In the genomic region with DNA sequence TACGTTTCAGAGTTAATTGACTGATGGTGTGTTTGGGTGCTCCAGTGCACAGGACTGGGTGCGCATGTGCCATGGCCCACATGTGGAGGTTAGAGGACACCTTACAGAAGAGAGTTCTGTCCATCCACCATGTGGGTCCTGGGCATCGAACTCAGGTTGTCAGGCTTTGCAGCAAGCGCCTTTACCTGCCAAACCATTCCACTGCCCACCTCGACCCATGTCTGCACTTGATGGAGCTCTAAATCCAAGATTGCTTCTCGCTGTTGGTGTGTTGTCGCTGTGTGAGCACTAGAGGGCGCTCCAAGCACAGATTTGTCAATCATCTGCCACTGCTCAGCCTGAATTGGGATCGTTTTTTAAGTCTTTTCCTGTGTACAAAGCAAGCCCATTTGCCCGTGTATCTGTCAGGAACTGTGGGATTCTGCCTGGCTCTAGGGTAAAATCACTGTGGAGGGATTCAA, we compare ENCODE assay signal across 8 mouse cellular contexts. TPM values are rescaled to one million over a fixed set of nuclear protein-coding genes. Genes with fewer than 3 reads are reported as not detected.
A peak's percentile ranks its signal among the peaks of the same experiment; 100 is the strongest.
DNase-seq lines count a peak whose midpoint lies in the region; ATAC-seq and TF ChIP-seq lines count a peak whose summit lies in the region.

No protein-coding gene starts in this region.

- H3K9ac ChIP-seq in forebrain, embryonic 15.5 days (replicated peaks) = no peak overlapping the region
- H3K9ac ChIP-seq in hindbrain, embryonic 11.5 days (ENCODE audit: low read depth, low read length) = no peak overlapping the region

- H3K36me3 ChIP-seq in G1E (replicated peaks) = no peaks in the 10 kb centered on the region
- H3K36me3 ChIP-seq in forebrain, embryonic 15.5 days = no peaks in the 10 kb centered on the region
- no peaks in the 10 kb centered on the region for H3K36me3 ChIP-seq in hindbrain, embryonic 11.5 days (ENCODE audit: control insufficient read depth, insufficient read depth, low read length)

- peak; percentile 68 for TF ChIP-seq CTCF in G1E (IDR thresholded peaks at IDR 0.05; ENCODE audit: low read depth, low read length)

- no peaks in the 10 kb centered on the region; the same call in 1 of the 2 replicates for H3K27me3 ChIP-seq in G1E (ENCODE audit: insufficient read depth, low read length)
- peaks cover 6% of the 10 kb centered on the region; the same call in 1 of the 2 replicates for H3K27me3 ChIP-seq in forebrain, embryonic 15.5 days
- no peaks in the 10 kb centered on the region for H3K27me3 ChIP-seq in hindbrain, embryonic 11.5 days (ENCODE audit: control insufficient read depth, insufficient read depth, low read length)

- ATAC-seq in G1E (ENCODE audit: extremely low read depth, insufficient number of reproducible peaks, low FRiP score, poor library complexity, severe bottlenecking) = peak; percentile 51
- ATAC-seq in forebrain, embryonic 15.5 days (replicated peaks) = peak; percentile 74
- ATAC-seq in hindbrain, embryonic 11.5 days (ENCODE audit: low FRiP score) = peak; percentile 65

- no peak overlapping the region for H3K27ac ChIP-seq in forebrain, embryonic 15.5 days (replicated peaks)
- no peak overlapping the region for H3K27ac ChIP-seq in hindbrain, embryonic 11.5 days (ENCODE audit: low read depth, low read length)

- H3K4me3 ChIP-seq in G1E (ENCODE audit: low read depth, low read length) = no peak overlapping the region
- H3K4me3 ChIP-seq in forebrain, embryonic 15.5 days = no peak overlapping the region
- no peak overlapping the region for H3K4me3 ChIP-seq in hindbrain, embryonic 11.5 days (ENCODE audit: low read depth, low read length)

- DNase-seq in G1E (ENCODE audit: low spot score) = no peak
- peak; percentile 34 for DNase-seq in c-Kit-positive CD71-positive TER-119-negative erythroid progenitor cells, embryonic 14.5 days (ENCODE audit: low read depth)
- DNase-seq in hindbrain, embryonic 11.5 days (ENCODE audit: low spot score) = peak; percentile 86
- DNase-seq in layer of hippocampus, adult 9-10 months (ENCODE audit: low spot score) = peak; percentile 72
- DNase-seq in lung, postnatal 14 days = peak; percentile 83
- peak; percentile 89 for DNase-seq in retina, embryonic 14.5 days (ENCODE audit: low spot score)
- DNase-seq in thymus, postnatal 36 days = peak; percentile 60 to 66

- H3K4me2 ChIP-seq in forebrain, embryonic 15.5 days (replicated peaks) = no peak overlapping the region
- no peak overlapping the region for H3K4me2 ChIP-seq in hindbrain, embryonic 11.5 days (replicated peaks; ENCODE audit: low read depth, low read length)

- peaks cover 7% of the 10 kb centered on the region for H3K9me3 ChIP-seq in G1E (replicated peaks)
- H3K9me3 ChIP-seq in forebrain, embryonic 15.5 days = no peaks in the 10 kb centered on the region
- H3K9me3 ChIP-seq in hindbrain, embryonic 11.5 days (ENCODE audit: control insufficient read depth, low read length) = no peaks in the 10 kb centered on the region

- no peaks in the 10 kb centered on the region for H3K4me1 ChIP-seq in G1E (ENCODE audit: insufficient read depth, low read depth, low read length)
- no peaks in the 10 kb centered on the region for H3K4me1 ChIP-seq in forebrain, embryonic 15.5 days
- no peaks in the 10 kb centered on the region for H3K4me1 ChIP-seq in hindbrain, embryonic 11.5 days (replicated peaks; ENCODE audit: control insufficient read depth, insufficient read depth, low read length)

- 20% methylated on average over 10 of the region's 10 CpGs for WGBS in forebrain, embryonic 15.5 days
- WGBS in hindbrain, embryonic 11.5 days = 25% methylated on average over 10 of the region's 10 CpGs

RNA-seq across cellular contexts. Expression of a gene that starts 14.1 kb away (rescaled TPM):
- total RNA-seq in G1E (2014; fragmentation: Nextera tagmentation) = not detected in 2 replicates
- total RNA-seq in G1E (2017) = not detected in 2 replicates
- not detected in 2 replicates for polyA plus RNA-seq in G1E (2012)
- not detected in 2 replicates for polyA plus RNA-seq in forebrain, embryonic 15.5 days (2015; fragmentation: Nextera tagmentation; extraction: Ambion mirVana)
- not detected in 2 replicates for polyA plus RNA-seq in hindbrain, embryonic 11.5 days (2014; fragmentation: Nextera tagmentation; extraction: Ambion mirVana)
